Comparison of ENCODE assay signal across 24 mouse cellular contexts in the genomic region with DNA sequence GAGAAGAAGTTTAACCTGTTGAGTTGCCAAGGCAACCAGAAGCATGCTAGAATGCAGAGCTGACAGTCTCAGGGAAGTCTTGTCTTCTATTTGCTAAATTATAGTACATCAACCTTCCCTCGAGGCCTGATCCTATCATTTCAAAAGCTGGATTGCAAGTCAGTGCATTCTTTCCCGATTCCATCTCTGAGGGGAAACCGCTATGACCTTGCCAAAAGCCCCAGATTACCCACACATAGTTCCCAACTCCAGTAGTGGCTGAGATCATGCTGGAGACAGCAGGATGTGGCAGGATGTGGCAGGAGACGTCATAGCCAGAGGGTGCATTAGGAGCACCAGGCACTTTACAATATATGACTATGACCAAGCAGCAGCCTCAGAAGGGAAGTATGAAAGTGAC.
DNase-seq lines count a peak whose midpoint lies in the region; ATAC-seq and TF ChIP-seq lines count a peak whose summit lies in the region.
"Had no signal": no experiment of that assay in that cellular context is flagged by ENCODE, and none has a peak within 500 bp of the region (broad histone marks: within the 10 kb centered on the region; RNA-seq: fewer than 3 reads in every experiment).

No protein-coding gene starts in this region.

- H3K4me2 ChIP-seq in midbrain, postnatal 0 days (ENCODE audit: low read depth, low read length, poor library complexity, severe bottlenecking), result no peak overlapping the region
- H3K4me2 ChIP-seq in midbrain, embryonic 16.5 days (ENCODE audit: low read length), result no peak overlapping the region
- peak overlapping the region; percentile 24 for H3K4me2 ChIP-seq in myocyte (ENCODE audit: low read depth)
- no peak overlapping the region for H3K4me2 ChIP-seq in hindbrain, embryonic 13.5 days
- H3K4me2 ChIP-seq: embryonic facial prominence, embryonic 12.5 days; forebrain, embryonic 13.5 days had no signal

- ATAC-seq in midbrain, postnatal 0 days (ENCODE audit: low FRiP score), result no peak
- ATAC-seq in midbrain, embryonic 16.5 days, result no peak
- no peak for ATAC-seq in hindbrain, embryonic 13.5 days (ENCODE audit: low FRiP score)
- ATAC-seq: activated CD4-positive, CD25-positive, alpha-beta regulatory T cell, adult 4 months; CD4-positive, CD25-positive, alpha-beta regulatory T cell, adult 4 months; forebrain, embryonic 13.5 days; Patski had no signal

- no peak for TF ChIP-seq CTCF in midbrain, postnatal 0 days (IDR thresholded peaks at IDR 0.05)

- H3K9me3 ChIP-seq in midbrain, postnatal 0 days (ENCODE audit: low read length), result no peaks in the 10 kb centered on the region
- H3K9me3 ChIP-seq in midbrain, embryonic 16.5 days (replicated peaks; ENCODE audit: control insufficient read depth, low read length, poor library complexity, severe bottlenecking), result no peaks in the 10 kb centered on the region; the same call in 1 of the 2 replicates
- H3K9me3 ChIP-seq in hindbrain, embryonic 13.5 days, result no peaks in the 10 kb centered on the region
- H3K9me3 ChIP-seq: embryonic facial prominence, embryonic 10.5 days; embryonic facial prominence, embryonic 12.5 days had no signal

- peaks cover 5% of the 10 kb centered on the region; the same call in 1 of the 2 replicates for H3K4me1 ChIP-seq in midbrain, postnatal 0 days (ENCODE audit: insufficient read depth, low read length)
- peaks cover 21% of the 10 kb centered on the region for H3K4me1 ChIP-seq in midbrain, embryonic 16.5 days (ENCODE audit: control insufficient read depth, insufficient read depth, low read length)
- H3K4me1 ChIP-seq in hindbrain, embryonic 13.5 days (replicated peaks), result peaks cover 26% of the 10 kb centered on the region

- H3K9ac ChIP-seq in midbrain, postnatal 0 days (replicated peaks; ENCODE audit: low read length, poor library complexity, severe bottlenecking), result no peak overlapping the region
- no peak overlapping the region for H3K9ac ChIP-seq in midbrain, embryonic 16.5 days (ENCODE audit: low read depth, low read length)
- no peak overlapping the region for H3K9ac ChIP-seq in hindbrain, embryonic 13.5 days
- H3K9ac ChIP-seq: embryonic facial prominence, embryonic 12.5 days; forebrain, embryonic 13.5 days had no signal

- peak; percentile 17 for DNase-seq in midbrain, postnatal 0 days (ENCODE audit: low spot score)
- DNase-seq in 3134 (ENCODE audit: extremely low read depth, insufficient read length, low spot score) (peak; percentile 64), 3T3-L1 (ENCODE audit: low read depth, low spot score) (peak; percentile 61), liver (no peak)
- DNase-seq: adrenal gland, adult 8-10 months; adrenal gland, postnatal 14 days; adrenal gland, postnatal 36 days; B cell, adult 2 months; cerebellum, adult 11-12 months; cerebellum, adult 2 months; cerebellum, adult 9-10 months; cerebellum, postnatal 10 days; cerebellum, postnatal 25 days had no signal

- no peak overlapping the region for H3K4me3 ChIP-seq in midbrain, postnatal 0 days (ENCODE audit: low read depth, low read length)
- H3K4me3 ChIP-seq in midbrain, embryonic 16.5 days (ENCODE audit: low read depth, low read length), result no peak overlapping the region
- H3K4me3 ChIP-seq in myocyte, result no peak overlapping the region
- no peak overlapping the region for H3K4me3 ChIP-seq in hindbrain, embryonic 13.5 days
- H3K4me3 ChIP-seq: embryonic facial prominence, embryonic 10.5 days; embryonic facial prominence, embryonic 12.5 days; forebrain, embryonic 13.5 days had no signal

- H3K36me3 ChIP-seq in midbrain, postnatal 0 days (ENCODE audit: insufficient read depth, low read length), result no peaks in the 10 kb centered on the region
- no peaks in the 10 kb centered on the region for H3K36me3 ChIP-seq in midbrain, embryonic 16.5 days (ENCODE audit: control insufficient read depth, insufficient read depth, low read length)
- no peaks in the 10 kb centered on the region for H3K36me3 ChIP-seq in myocyte (ENCODE audit: control insufficient read depth, insufficient read depth)
- H3K36me3 ChIP-seq in hindbrain, embryonic 13.5 days, result no peaks in the 10 kb centered on the region
- H3K36me3 ChIP-seq: embryonic facial prominence, embryonic 10.5 days; embryonic facial prominence, embryonic 12.5 days; G1E had no signal

- H3K27me3 ChIP-seq in midbrain, postnatal 0 days (ENCODE audit: insufficient read depth, low read length), result no peaks in the 10 kb centered on the region
- H3K27me3 ChIP-seq in midbrain, embryonic 16.5 days (ENCODE audit: control insufficient read depth, insufficient read depth, low read depth, low read length), result no peaks in the 10 kb centered on the region
- H3K27me3 ChIP-seq in myocyte (ENCODE audit: control insufficient read depth, insufficient read depth, insufficient read length), result no peaks in the 10 kb centered on the region
- no peaks in the 10 kb centered on the region for H3K27me3 ChIP-seq in hindbrain, embryonic 13.5 days
- H3K27me3 ChIP-seq: CH12.LX; embryonic facial prominence, embryonic 12.5 days; forebrain, embryonic 13.5 days; Patski had no signal

- H3K79me2 ChIP-seq in myocyte (ENCODE audit: control insufficient read depth, insufficient read depth), result no peaks in the 10 kb centered on the region

- TF ChIP-seq POLR2A in myocyte (IDR thresholded peaks at IDR 0.05; ENCODE audit: insufficient read length, low read depth), result no peak

- H3K27ac ChIP-seq in midbrain, postnatal 0 days (ENCODE audit: low read depth, low read length), result 0 out of 2 replicates have a peak overlapping the region, but pooled peaks have one; percentile 18
- no peak overlapping the region for H3K27ac ChIP-seq in midbrain, embryonic 16.5 days (ENCODE audit: low read length)
- H3K27ac ChIP-seq in hindbrain, embryonic 13.5 days, result no peak overlapping the region
- H3K27ac ChIP-seq: embryonic facial prominence, embryonic 10.5 days; embryonic facial prominence, embryonic 12.5 days; forebrain, embryonic 13.5 days had no signal

- H3ac ChIP-seq in myocyte (ENCODE audit: control insufficient read depth, insufficient read length), result no peak overlapping the region

- 70% methylated on average over 4 of the region's 4 CpGs for WGBS in midbrain, postnatal 0 days
- WGBS in midbrain, embryonic 16.5 days, result 75% methylated on average over 4 of the region's 4 CpGs
- WGBS in hindbrain, embryonic 13.5 days, result 81% methylated on average over 4 of the region's 4 CpGs

TF ChIP-seq in myocyte, 11 proteins besides CTCF, POLR2A, EP300 and RAD21:
- no peak for TF ChIP-seq REST (IDR thresholded peaks at IDR 0.05; ENCODE audit: insufficient read depth, insufficient read length)
- TF ChIP-seq USF1 (IDR thresholded peaks at IDR 0.05; ENCODE audit: low read depth), result no peak
- TF ChIP-seq MYOG (IDR thresholded peaks at IDR 0.05; ENCODE audit: control insufficient read depth in 1 of 3, insufficient read depth in 1 of 3, insufficient read length in 2 of 3, low read depth in 2 of 3), result no peak
- TF ChIP-seq TCF12 (IDR thresholded peaks at IDR 0.05; ENCODE audit: insufficient read depth, poor library complexity, severe bottlenecking), result no peak
- no peak for TF ChIP-seq CEBPB (IDR thresholded peaks at IDR 0.05; ENCODE audit: insufficient read depth, poor library complexity, severe bottlenecking)
- TF ChIP-seq MYOD1 (IDR thresholded peaks at IDR 0.05; ENCODE audit: control insufficient read depth in 1 of 3, insufficient read length in 2 of 3, low read depth in 2 of 3), result no peak
- TF ChIP-seq MAX (IDR thresholded peaks at IDR 0.05; ENCODE audit: low read depth), result no peak
- no peak for TF ChIP-seq SRF (IDR thresholded peaks at IDR 0.05; ENCODE audit: control insufficient read depth, insufficient read length, low read depth)
- no peak for TF ChIP-seq E2F4 (IDR thresholded peaks at IDR 0.05; ENCODE audit: insufficient read depth)
- TF ChIP-seq POLR2AphosphoS2 (IDR thresholded peaks at IDR 0.05; ENCODE audit: insufficient read length, low read depth), result no peak
- TF ChIP-seq TCF3 (IDR thresholded peaks at IDR 0.05; ENCODE audit: insufficient read length, low read depth), result no peak
TF ChIP-seq in myocyte: peak in this region for 0.
